Mouse (Mus musculus) ovary, postnatal 36 days (tissue): ENCODE results near the gene Smarca4.
A peak's percentile ranks its signal among the peaks of the same experiment; 100 is the strongest.

Experiments
- DNase-seq: peaks from one replicate; pipeline ENCODE4 v3.0.0; 2022; ENCODE audit warnings: low spot score, mixed read lengths

Smarca4 gene

DNA sequence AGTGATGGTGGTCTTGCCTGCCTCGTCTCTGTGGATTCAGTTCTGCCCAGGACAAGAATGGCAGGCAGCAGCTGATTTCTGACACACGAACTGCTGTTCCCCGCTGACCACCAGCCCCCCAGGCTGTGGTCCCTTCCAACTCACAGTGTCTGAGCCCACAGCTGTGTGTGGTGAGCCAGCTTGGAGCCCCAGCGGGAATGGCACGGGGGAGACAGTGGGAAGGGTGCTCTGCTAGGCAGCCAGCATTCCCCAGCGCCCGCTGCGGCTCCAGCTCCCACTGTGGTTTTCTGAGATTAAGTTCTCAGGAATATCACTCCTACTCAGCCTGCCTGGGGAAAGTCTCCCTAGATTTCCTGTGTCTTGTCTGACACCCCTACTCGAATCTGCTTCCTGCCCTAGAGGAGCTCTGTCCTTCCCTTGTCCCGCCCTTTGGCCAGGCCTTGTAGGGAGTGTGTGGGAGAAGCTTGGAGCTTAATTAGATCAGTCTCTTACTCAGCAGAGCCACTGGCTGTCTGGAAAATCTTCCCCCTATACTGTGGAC, 136.4 kb downstream of the Smarca4 start:
- DNase-seq: peak; percentile 48
